8 mouse cellular contexts compared by ENCODE assay signal in the genomic region with DNA sequence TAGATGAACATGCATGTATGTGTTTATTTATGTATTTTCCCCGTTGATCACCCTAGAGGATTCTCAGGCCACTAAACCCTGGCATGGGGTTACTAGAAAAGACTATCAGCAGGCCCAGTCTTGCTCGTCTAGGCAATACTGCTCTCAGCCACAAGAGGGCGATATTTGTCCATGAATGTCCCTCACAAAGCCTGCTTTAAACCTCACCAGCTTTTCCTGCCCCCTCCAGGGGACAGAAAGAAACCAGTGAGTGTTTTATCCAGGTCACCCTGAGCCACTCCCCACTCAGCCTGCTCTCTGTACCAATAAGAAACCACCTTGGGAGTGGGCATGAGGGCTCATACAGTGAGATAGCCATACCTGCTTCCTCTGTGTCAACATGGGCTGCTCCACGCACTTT. TPM values are rescaled to one million over a fixed set of nuclear protein-coding genes. Genes with fewer than 3 reads are reported as not detected.
DNase-seq lines count a peak whose midpoint lies in the region; ATAC-seq and TF ChIP-seq lines count a peak whose summit lies in the region.

No protein-coding gene starts in this region.

- H3K79me2 ChIP-seq in liver, adult 2 months (ENCODE audit: control insufficient read depth, insufficient read depth, low read length), result no peaks in the 10 kb centered on the region

- H3K36me3 ChIP-seq in heart, embryonic 13.5 days, result 0 out of 2 replicates have a peak, but pooled peaks cover 11% of the 10 kb centered on the region
- H3K36me3 ChIP-seq in kidney, embryonic 16.5 days (ENCODE audit: insufficient read depth, low read length), result 0 out of 2 replicates have a peak, but pooled peaks cover 8% of the 10 kb centered on the region
- H3K36me3 ChIP-seq in liver, adult 2 months (ENCODE audit: control insufficient read depth, insufficient read depth, low read length), result no peaks in the 10 kb centered on the region
- no peaks in the 10 kb centered on the region for H3K36me3 ChIP-seq in splenic B cell, adult 2 months (ENCODE audit: control insufficient read depth, insufficient read depth, low read length, poor library complexity, severe bottlenecking)

- no peak overlapping the region for H3K4me3 ChIP-seq in heart, embryonic 13.5 days
- no peak overlapping the region for H3K4me3 ChIP-seq in kidney, embryonic 16.5 days (ENCODE audit: low read length)
- H3K4me3 ChIP-seq in liver, adult 2 months (ENCODE audit: insufficient read depth, low read depth, low read length), result no peak overlapping the region

- 0 out of 2 replicates have a peak, but pooled peaks cover 5% of the 10 kb centered on the region for H3K4me1 ChIP-seq in heart, embryonic 13.5 days
- no peaks in the 10 kb centered on the region for H3K4me1 ChIP-seq in kidney, embryonic 16.5 days (ENCODE audit: insufficient read depth, low read length)
- no peaks in the 10 kb centered on the region for H3K4me1 ChIP-seq in liver, adult 2 months (ENCODE audit: control insufficient read depth, insufficient read depth, low read length)

- peak; percentile 79 for ATAC-seq in erythroid progenitor cell, adult 5-6 weeks (replicated peaks; ENCODE audit: low FRiP score, poor library complexity, severe bottlenecking)
- ATAC-seq in heart, embryonic 13.5 days (ENCODE audit: extremely low read depth, insufficient number of reproducible peaks, low FRiP score, low TSS enrichment), result 0 out of 2 replicates have a peak, but pooled peaks have one; percentile 48
- peak; percentile 75 for ATAC-seq in kidney, embryonic 16.5 days (ENCODE audit: low FRiP score, low TSS enrichment)

- H3K27ac ChIP-seq in heart, embryonic 13.5 days (replicated peaks), result no peak overlapping the region
- no peak overlapping the region for H3K27ac ChIP-seq in kidney, embryonic 16.5 days (ENCODE audit: low read length)
- no peak overlapping the region for H3K27ac ChIP-seq in liver, adult 2 months (replicated peaks; ENCODE audit: insufficient read depth, low read depth, low read length)

- DNase-seq in CD4-positive helper T cell, adult 2 months (ENCODE audit: low read depth, low spot score), result peak; percentile 76
- peak; percentile 93 for DNase-seq in brain, embryonic 14.5 days (ENCODE audit: low read depth)
- peak; percentile 61 for DNase-seq in liver, adult 2 months (ENCODE audit: extremely low read depth, low read depth, low spot score)
- peak; percentile 52 to 72 for DNase-seq in natural killer cell, adult 2 months (ENCODE audit: low spot score in 2 of 2)
- peak; percentile 90 for DNase-seq in splenic B cell, adult 2 months (ENCODE audit: low read depth, low spot score)

- 18% methylated on average over 4 of the region's 4 CpGs for WGBS in heart, embryonic 13.5 days
- WGBS in kidney, embryonic 16.5 days, result 16% methylated on average over 4 of the region's 4 CpGs
- 26% methylated on average over 4 of the region's 4 CpGs for WGBS in liver, adult 2 months

- H3K27me3 ChIP-seq in heart, embryonic 13.5 days (replicated peaks), result no peaks in the 10 kb centered on the region
- no peaks in the 10 kb centered on the region for H3K27me3 ChIP-seq in kidney, embryonic 16.5 days (ENCODE audit: insufficient read depth, low read length)
- H3K27me3 ChIP-seq in liver, adult 2 months (ENCODE audit: control insufficient read depth, insufficient read depth, low read length), result no peaks in the 10 kb centered on the region
- no peaks in the 10 kb centered on the region for H3K27me3 ChIP-seq in splenic B cell, adult 2 months (ENCODE audit: control insufficient read depth, insufficient read depth, low read length, poor library complexity, severe bottlenecking)

- no peak overlapping the region for H3K4me2 ChIP-seq in heart, embryonic 13.5 days
- no peak overlapping the region for H3K4me2 ChIP-seq in kidney, embryonic 16.5 days (replicated peaks; ENCODE audit: low read depth, low read length)

- peak; percentile 92 for TF ChIP-seq CTCF in brain, embryonic 14.5 days (IDR thresholded peaks at IDR 0.05; ENCODE audit: borderline replicate concordance, extremely low read depth, insufficient read depth, insufficient read length)
- peak; percentile 68 for TF ChIP-seq CTCF in liver, adult 2 months (IDR thresholded peaks at IDR 0.05; ENCODE audit: low read depth, low read length)

- H3K9ac ChIP-seq in heart, embryonic 13.5 days, result peak overlapping the region; percentile 20
- no peak overlapping the region for H3K9ac ChIP-seq in kidney, embryonic 16.5 days (replicated peaks; ENCODE audit: low read length)
- no peak overlapping the region for H3K9ac ChIP-seq in liver, adult 2 months (ENCODE audit: low read depth, low read length)

- no peak for TF ChIP-seq POLR2A in brain, embryonic 14.5 days (IDR thresholded peaks at IDR 0.05; ENCODE audit: borderline replicate concordance, extremely low read depth, insufficient read depth, insufficient read length, poor library complexity, severe bottlenecking)
- no peak for TF ChIP-seq POLR2A in liver, adult 2 months (IDR thresholded peaks at IDR 0.05; ENCODE audit: extremely low read depth, insufficient read depth, low read length)

- no peaks in the 10 kb centered on the region for H3K9me3 ChIP-seq in heart, embryonic 13.5 days
- no peaks in the 10 kb centered on the region for H3K9me3 ChIP-seq in kidney, embryonic 16.5 days (ENCODE audit: low read length)

RNA-seq across cellular contexts. Expression of a gene that starts 21.1 kb away (rescaled TPM):
- polyA plus RNA-seq in brain, embryonic 14.5 days (2012; rRNA removed), result 56.2 and 58.2 TPM in 2 replicates
- total RNA-seq in erythroid progenitor cell, adult 5-6 weeks (2015; ENCODE audit: low replicate concordance), result 16.9 and 28.5 TPM in 2 replicates
- 0.15 and 0.39 TPM in 2 replicates for total RNA-seq in erythroid progenitor cell, adult 5-6 weeks (2017; ENCODE audit: low replicate concordance)
- 32.7 and 38.7 TPM in 2 replicates for polyA plus RNA-seq in heart, embryonic 13.5 days (2015; fragmentation: Nextera tagmentation; extraction: Ambion mirVana)
- 87.8 and 88.1 TPM in 2 replicates for polyA plus RNA-seq in kidney, embryonic 16.5 days (2015; fragmentation: Nextera tagmentation; extraction: Ambion mirVana)
- 2.4 and 3.2 TPM in 2 replicates for total RNA-seq in liver, adult 2 months (2014; rRNA removed)
- polyA plus RNA-seq in liver, adult 2 months (2012; rRNA removed), result 3.4 and 3.8 TPM in 2 replicates

RNA-seq across cellular contexts. Expression of a gene that starts 24.0 kb away (rescaled TPM):
- 316 and 348 TPM in 2 replicates for polyA plus RNA-seq in brain, embryonic 14.5 days (2012; rRNA removed)
- 149 and 151 TPM in 2 replicates for total RNA-seq in erythroid progenitor cell, adult 5-6 weeks (2015; ENCODE audit: low replicate concordance)
- 75.7 and 75.9 TPM in 2 replicates for total RNA-seq in erythroid progenitor cell, adult 5-6 weeks (2017; ENCODE audit: low replicate concordance)
- 249 and 252 TPM in 2 replicates for polyA plus RNA-seq in heart, embryonic 13.5 days (2015; fragmentation: Nextera tagmentation; extraction: Ambion mirVana)
- 291 and 296 TPM in 2 replicates for polyA plus RNA-seq in kidney, embryonic 16.5 days (2015; fragmentation: Nextera tagmentation; extraction: Ambion mirVana)
- total RNA-seq in liver, adult 2 months (2014; rRNA removed), result 106 and 115 TPM in 2 replicates
- polyA plus RNA-seq in liver, adult 2 months (2012; rRNA removed), result 112 and 120 TPM in 2 replicates

RNA-seq across cellular contexts. Expression of a gene that starts 37.3 kb away (rescaled TPM):
- polyA plus RNA-seq in brain, embryonic 14.5 days (2012; rRNA removed), result 0.53 and 0.63 TPM in 2 replicates
- total RNA-seq in erythroid progenitor cell, adult 5-6 weeks (2015; ENCODE audit: low replicate concordance), result 8.3 and 13.0 TPM in 2 replicates
- 4.2 and 4.5 TPM in 2 replicates for total RNA-seq in erythroid progenitor cell, adult 5-6 weeks (2017; ENCODE audit: low replicate concordance)
- 3.8 and 4.3 TPM in 2 replicates for polyA plus RNA-seq in heart, embryonic 13.5 days (2015; fragmentation: Nextera tagmentation; extraction: Ambion mirVana)
- 4.0 and 4.9 TPM in 2 replicates for polyA plus RNA-seq in kidney, embryonic 16.5 days (2015; fragmentation: Nextera tagmentation; extraction: Ambion mirVana)
- total RNA-seq in liver, adult 2 months (2014; rRNA removed), result 0.40 and 0.46 TPM in 2 replicates
- 0.51 and 0.81 TPM in 2 replicates for polyA plus RNA-seq in liver, adult 2 months (2012; rRNA removed)

RNA-seq across cellular contexts. Expression of a gene that starts 46.1 kb away (rescaled TPM):
- 38.2 and 52.4 TPM in 2 replicates for polyA plus RNA-seq in brain, embryonic 14.5 days (2012; rRNA removed)
- total RNA-seq in erythroid progenitor cell, adult 5-6 weeks (2015; ENCODE audit: low replicate concordance), result not detected in 2 replicates
- total RNA-seq in erythroid progenitor cell, adult 5-6 weeks (2017; ENCODE audit: low replicate concordance), result not detected in 2 replicates
- polyA plus RNA-seq in heart, embryonic 13.5 days (2015; fragmentation: Nextera tagmentation; extraction: Ambion mirVana), result 20.2 and 21.8 TPM in 2 replicates
- 48.1 and 51.5 TPM in 2 replicates for polyA plus RNA-seq in kidney, embryonic 16.5 days (2015; fragmentation: Nextera tagmentation; extraction: Ambion mirVana)
- not detected in 2 replicates for total RNA-seq in liver, adult 2 months (2014; rRNA removed)
- not detected in 2 replicates for polyA plus RNA-seq in liver, adult 2 months (2012; rRNA removed)

RNA-seq across cellular contexts. Expression of a gene that starts 57.7 kb away (rescaled TPM):
- 75.0 and 81.7 TPM in 2 replicates for polyA plus RNA-seq in brain, embryonic 14.5 days (2012; rRNA removed)
- 9.7 and 10.1 TPM in 2 replicates for total RNA-seq in erythroid progenitor cell, adult 5-6 weeks (2015; ENCODE audit: low replicate concordance)
- total RNA-seq in erythroid progenitor cell, adult 5-6 weeks (2017; ENCODE audit: low replicate concordance), result 6.0 and 12.1 TPM in 2 replicates
- polyA plus RNA-seq in heart, embryonic 13.5 days (2015; fragmentation: Nextera tagmentation; extraction: Ambion mirVana), result 43.2 and 45.6 TPM in 2 replicates
- 59.7 and 64.4 TPM in 2 replicates for polyA plus RNA-seq in kidney, embryonic 16.5 days (2015; fragmentation: Nextera tagmentation; extraction: Ambion mirVana)
- 21.5 and 22.7 TPM in 2 replicates for total RNA-seq in liver, adult 2 months (2014; rRNA removed)
- 23.4 and 27.4 TPM in 2 replicates for polyA plus RNA-seq in liver, adult 2 months (2012; rRNA removed)
